Mouse (Mus musculus) ZHBTc4 (cell line): ENCODE measurements at regions not wholly inside any gene's neighbourhood (a gene's known extent, or its start where the extent isn't known, plus 50 kb on each side); places are given as distances from the start of the nearest gene placed in this dataset.

Source experiments
- DNase-seq: peaks from one replicate; pipeline ENCODE4 v3.0.0-alpha.2; 2011; ENCODE audit warnings: low read depth, low spot score

DNA sequence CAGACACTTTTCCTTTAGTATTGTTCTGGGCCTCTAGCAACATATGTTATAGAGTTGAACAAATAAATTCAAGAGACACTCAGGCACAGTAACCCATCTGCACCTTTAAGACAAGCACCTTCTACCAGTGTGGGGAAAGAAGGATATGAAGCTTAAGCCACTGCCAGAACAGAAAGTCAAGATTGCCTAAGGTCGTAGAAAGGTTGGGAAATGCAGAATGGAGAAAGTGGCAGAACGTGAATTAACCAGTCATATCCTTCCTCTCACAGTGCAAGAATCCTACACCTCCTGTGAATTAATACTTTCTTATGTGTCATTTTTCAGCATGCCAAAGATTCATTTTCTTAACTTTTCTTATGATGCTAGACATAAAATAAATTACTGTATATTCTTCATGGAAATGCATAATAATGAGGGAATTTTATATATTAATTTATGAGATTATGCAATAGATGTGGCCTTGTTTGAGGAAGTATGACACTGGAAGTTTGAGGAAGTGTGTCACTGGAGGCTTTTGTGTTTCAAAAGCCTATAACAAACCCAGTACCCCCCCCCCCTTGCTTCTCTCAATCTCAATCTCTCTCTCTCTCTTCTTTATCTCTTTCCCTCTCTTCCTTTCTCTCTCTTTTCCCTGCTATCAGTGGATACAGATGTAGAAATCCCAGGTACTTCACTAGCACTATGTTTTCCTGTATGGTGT lies 361.6 kb upstream of the Edil3 start:
- no peak for DNase-seq

DNA sequence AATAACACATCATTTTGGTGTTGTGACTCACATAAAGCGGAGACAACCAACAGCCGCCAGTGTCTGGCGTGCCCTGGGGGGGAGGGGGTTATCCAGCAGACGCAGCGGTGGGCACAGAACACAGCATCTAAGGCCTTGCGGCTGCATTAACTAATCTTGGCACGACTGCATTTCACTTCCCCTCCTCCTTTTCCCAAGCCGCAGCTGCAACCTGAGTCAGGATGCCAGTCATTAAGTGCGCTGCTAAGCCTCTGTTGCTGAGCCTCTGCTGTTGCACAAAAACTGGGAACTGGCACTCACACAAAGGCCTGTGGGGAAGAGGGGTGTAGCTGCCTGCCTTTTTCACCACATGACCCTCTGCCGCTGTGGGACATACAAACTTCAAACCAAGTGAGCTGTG lies 331.2 kb upstream of the Edil3 start:
- DNase-seq: peak; percentile 16

DNA sequence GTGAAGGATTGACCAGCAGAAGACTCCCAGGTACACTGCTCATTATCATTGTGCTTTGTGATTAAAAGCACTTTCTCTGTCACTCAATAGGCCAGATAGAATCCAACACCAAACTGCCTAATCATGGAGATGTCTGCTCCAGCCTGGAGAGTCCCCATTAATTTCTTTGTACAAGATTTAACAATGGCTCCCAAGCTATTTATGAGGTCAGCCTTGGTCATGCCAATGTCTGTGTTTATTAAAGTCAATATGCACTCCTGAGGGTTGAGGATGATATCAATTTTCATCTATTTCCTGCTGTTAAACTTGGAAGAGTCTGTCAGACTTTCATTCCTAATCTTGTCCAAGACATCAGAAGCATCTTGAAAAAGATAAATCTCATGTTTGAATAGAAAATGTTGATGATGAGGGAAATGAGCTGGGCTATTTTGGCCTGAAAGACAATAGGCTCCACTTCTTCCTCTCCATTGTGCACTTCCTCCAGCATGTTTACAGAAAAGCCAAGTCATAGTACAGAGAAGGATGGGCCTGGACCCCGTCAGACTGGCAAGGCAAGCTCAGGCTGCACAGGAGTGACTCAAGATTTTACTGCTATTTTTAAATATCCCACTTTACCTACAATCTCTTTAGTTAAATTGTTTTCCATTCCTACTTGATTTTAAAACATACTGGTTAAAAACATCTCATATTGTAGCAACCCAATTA lies 310.3 kb upstream of the Edil3 start:
- no peak for DNase-seq

DNA sequence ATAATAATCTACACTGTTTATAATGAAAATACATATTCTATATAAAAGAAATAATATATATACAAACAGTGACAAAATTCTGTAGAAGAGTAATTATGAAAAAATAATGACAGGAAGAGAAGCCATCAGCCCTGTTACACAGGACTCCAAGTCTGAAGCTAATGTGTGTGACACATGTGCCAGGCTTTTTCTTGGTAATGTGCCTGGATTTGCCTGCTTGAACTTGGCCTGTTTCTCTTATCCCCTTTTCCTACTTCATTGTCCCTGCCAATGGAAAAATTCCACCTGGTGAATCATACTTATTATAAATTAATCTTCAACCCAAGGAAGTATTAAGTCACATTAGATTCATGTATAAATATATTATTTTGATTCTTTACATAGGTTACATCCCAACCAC lies 286.5 kb upstream of the Edil3 start:
- no peak for DNase-seq

DNA sequence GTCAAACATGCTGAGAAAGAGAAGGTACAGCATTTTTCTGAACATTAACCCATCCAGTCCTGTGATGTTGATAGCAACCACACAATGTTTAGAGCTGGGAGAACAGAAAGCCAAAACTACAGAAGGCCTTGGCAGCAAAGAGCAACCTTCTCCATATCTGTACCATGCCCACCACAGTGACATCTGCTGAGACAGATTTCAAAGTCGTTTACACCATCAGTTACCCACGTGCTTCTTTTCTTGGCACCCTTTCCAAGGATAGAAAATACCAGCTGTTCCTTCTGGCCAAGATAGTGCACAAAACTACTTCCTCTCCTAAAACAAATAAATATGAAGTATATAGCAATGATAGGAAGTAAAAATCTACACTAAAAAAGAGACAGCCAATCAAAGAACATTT lies 266.8 kb upstream of the Edil3 start:
- no peak for DNase-seq

DNA sequence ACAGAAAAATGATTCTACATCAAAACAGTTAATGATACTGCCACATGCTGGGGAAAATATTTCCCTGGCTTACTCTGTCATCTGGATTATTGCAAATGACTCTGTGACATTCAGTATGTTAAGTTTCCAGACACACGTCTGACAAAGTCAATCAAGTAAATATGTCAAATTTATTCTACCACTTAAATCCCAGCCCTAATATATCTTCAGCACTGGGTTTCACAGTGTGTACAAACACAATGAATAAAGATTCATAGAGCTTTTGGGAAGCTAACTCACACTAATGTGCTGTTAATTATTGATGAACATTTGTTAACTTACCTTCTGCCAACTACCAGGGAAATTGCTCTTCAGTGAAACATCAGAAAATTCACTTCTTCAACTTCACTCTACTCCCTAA lies 256.3 kb upstream of the Edil3 start:
- DNase-seq: no peak

DNA sequence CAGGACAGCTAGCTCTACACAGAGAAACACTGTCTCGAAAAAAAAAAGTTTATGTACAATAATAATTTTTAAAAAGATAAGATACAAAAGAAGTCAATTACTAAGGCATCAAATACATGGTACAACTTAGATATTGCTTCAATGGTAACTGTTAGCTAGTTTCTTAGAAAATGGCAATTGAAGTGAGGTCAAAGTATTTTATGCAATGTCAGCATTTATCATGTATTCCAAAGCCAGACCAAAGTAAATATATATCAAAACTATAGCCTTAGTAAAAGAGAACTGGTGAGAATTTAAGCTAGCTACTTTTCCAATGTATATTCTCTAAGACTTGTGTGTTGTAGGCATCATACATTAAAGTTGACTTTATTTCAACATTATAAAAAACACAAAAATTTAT lies 219.0 kb upstream of the Edil3 start:
- DNase-seq: no peak

DNA sequence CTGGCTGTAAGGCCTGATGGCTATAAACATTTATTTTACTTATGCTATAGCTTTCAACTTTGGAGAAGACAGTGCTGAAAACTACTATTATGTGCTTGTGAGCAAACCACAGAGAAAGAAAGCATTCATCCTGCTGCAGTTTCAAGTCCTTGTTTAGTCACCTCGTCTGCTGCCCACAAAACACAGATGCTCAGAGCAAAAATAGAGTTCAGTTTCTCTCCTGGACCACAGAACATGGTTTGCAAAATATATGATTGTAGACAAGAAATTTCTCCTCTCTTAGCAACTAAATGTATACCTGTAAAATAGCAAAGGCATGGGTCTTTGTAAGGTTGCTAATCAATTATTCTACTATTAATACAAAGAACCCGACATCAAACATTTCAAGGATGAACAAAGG lies 210.7 kb upstream of the Edil3 start:
- no peak for DNase-seq

DNA sequence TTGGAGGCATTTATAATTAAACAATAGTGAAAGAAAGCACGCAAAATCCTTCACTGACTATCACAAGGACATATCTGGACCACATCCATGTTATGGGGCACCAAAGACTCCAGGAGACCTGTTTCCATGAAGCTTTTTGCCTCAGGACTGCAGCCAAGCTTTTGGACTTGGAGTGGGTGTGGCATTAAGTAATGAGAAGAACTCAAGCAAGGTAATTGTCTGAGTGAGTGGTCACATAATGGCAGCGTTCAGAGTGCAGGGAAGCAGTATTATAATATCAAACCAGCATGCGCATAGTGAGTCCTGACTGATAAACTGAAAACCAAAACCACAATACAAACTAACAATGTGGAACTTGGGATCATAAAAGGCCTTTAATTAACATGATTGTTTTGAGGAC lies 208.0 kb upstream of the Edil3 start:
- peak; percentile 56 for DNase-seq

DNA sequence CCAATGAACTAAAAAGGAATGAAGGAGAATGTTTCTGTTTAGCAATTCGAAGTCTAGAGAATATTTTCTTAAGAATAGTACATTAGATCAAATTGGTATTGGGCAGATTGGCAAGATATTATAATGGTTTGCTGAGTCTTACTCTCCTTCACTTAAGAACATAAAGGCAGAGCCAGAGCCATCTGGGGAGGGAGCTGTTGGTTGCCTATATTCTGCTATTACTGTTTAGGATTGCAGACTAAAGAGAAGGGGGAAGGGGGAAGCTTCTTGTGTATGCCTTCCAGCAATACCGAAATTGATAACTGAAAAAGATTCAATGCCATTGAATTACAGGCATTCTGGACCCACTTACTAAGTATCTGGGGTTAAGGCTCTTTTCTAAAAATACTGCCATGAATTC lies 171.1 kb upstream of the Edil3 start:
- no peak for DNase-seq

DNA sequence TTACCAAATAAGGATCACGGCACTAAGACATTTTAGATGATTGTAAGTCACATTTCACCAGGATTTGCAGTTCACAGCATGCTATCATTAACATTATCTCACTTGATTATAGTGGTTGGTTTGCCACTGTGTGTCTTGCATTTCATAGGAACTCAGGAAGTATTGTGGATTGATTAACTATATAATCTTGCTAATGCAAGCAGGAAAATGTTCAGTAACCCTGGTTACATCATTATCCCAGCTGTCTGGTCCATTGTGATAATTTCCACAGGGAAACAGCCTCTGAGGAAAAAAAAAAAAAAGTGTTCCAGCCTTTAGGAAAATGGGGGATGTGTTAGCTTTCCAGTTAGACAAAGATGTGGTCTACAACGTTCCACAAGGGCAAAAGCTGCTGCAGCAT lies 170.2 kb upstream of the Edil3 start:
- no peak for DNase-seq

DNA sequence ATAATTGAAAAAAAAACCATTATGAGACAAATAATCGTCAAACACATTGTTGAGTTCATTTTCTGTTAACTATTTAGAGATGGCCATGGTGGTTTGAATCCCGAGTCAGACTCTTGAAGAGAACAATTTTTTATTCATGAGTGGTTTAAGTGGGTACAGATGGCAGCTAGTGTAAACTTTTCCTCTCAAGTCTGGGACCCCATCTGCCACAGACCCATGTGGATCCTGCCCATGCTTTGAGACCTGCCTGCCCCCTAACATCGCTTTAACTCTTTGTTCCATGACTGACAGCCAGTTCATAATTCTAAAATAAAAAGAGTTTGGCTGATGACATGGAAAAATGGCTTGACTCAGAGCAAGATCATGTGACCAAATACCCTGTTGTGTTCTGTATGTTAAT lies 166.2 kb upstream of the Edil3 start:
- no peak for DNase-seq

DNA sequence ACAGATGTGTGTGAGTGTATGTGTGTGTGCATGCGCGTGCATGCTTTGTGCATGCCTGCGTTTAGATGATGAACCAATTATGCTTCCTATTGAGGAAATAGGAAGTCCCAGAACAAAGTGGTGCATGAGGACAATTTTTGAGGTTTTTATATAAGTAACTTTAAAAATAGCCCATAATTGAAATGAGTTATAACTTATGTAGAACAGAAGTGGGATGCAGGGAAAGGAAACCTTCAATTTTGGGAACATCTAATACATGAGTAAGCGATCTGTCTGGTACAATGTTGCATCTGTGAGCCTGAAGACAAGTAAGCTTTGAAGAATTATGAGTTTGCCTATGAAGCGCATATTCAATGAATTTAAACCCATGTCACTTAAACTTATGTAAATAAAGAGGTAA lies 145.4 kb upstream of the Edil3 start:
- DNase-seq: no peak

DNA sequence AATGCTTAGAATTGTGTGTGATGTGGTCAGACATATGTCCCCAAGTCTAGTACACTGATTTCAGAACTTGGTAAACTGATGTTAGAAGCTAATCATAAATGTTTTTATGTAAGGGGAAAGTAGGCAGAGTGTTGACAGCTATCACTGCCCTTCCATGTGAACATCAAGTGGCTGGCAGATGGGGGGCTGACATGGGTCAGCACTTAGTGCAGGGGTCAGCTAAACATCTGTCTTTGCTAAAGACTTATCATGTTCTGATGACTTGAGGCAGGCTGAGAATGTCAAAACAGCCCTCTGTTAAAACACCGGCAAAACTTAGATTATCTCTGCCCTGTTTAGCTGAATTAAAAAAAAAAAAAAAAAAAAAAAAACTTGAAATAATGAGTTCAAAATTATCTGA lies 116.7 kb upstream of the Edil3 start:
- no peak for DNase-seq

DNA sequence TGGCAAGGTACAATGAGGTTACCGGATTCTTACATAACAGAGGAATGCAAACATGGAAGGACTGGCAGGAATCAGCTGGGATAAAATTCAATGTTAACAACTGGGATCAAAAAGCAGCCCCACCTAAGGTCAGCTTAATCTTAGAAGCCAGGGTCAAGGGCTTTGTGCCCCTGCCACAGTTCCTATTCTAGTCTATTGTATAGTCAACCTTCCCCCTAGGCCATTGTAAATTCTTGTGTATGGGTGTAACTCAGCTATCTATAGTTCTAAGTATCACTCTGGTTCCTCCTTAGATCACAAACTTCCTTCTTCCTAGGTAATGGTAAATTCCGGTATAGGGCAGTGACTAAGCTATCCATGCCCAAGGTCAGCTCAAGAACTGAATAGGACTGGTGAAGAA lies 91.6 kb upstream of the Edil3 start:
- peak; percentile 78 for DNase-seq

DNA sequence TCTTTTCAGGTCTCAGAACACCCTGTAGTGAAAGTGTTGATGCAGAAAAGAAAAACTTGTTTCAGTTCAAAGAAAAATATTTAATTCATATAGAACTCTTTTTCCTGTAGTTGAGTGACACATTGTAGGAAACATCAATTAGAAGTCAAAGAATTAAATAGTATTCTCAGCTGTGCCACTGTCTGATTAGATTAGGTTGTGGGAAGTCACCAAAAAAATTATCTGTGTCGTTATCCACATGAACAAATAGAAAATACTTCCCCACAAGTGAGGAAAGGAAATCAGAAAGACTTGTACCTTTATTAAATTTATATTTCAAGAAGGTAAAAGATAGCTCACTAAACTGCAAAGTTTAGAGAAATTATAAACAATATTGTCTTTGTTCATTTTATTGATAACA lies 71.4 kb upstream of the Edil3 start:
- DNase-seq: no peak
